Mouse (Mus musculus) liver, adult (tissue): ENCODE results near the gene Pagr1b.
A peak's percentile ranks its signal among the peaks of the same experiment; 100 is the strongest.

Experiments
- GATA4 ChIP-seq: IDR thresholded peaks from 2 replicates; pipeline ENCODE4 v1.6.1; 2014; ENCODE audit warnings: mild to moderate bottlenecking, low read length; ENCODE audit not compliant: insufficient replicate concordance

The Pagr1b gene

GRCm38 (mm10) chr7:127016481-127016485 is at the start of gene Pagr1b:
TSS of gene Pagr1b (minus strand) at chr7:127016484.
- no peak for TF ChIP-seq GATA4

- no peak for TF ChIP-seq GATA4
Observed at GRCm38 (mm10) chr7:127065538-127065937, 49.3 kb upstream of the Pagr1b start.

GRCm38 (mm10) chr7:127055026-127055585 is 38.8 kb upstream of the Pagr1b start:
- no peak for TF ChIP-seq GATA4

GRCm38 (mm10) chr7:127041851-127042672 is 25.8 kb upstream of the Pagr1b start, which contains the start of gene Kif22:
TSS of gene Kif22 (minus strand) at chr7:127042471.
- TF ChIP-seq GATA4: no peak

- no peak for TF ChIP-seq GATA4
Observed at GRCm38 (mm10) chr7:127031244-127031643, 15.0 kb upstream of the Pagr1b start.

- no peak for TF ChIP-seq GATA4
Observed at GRCm38 (mm10) chr7:127030172-127030571, 13.9 kb upstream of the Pagr1b start.

- no peak for TF ChIP-seq GATA4
Observed at GRCm38 (mm10) chr7:127027885-127028284, 11.6 kb upstream of the Pagr1b start.

GRCm38 (mm10) chr7:127026984-127027726 is 10.9 kb upstream of the Pagr1b start, which contains the start of gene Maz:
TSS of gene Maz (minus strand) at chr7:127027037.
- peak; percentile 51; the same call in 1 of the 2 replicates for TF ChIP-seq GATA4

- no peak for TF ChIP-seq GATA4
Observed at GRCm38 (mm10) chr7:127026616-127026983, 10.3 kb upstream of the Pagr1b start.

GRCm38 (mm10) chr7:127026161-127026600 is 9.9 kb upstream of the Pagr1b start:
- TF ChIP-seq GATA4: no peak

- TF ChIP-seq GATA4: no peak
Observed at GRCm38 (mm10) chr7:127025556-127026160, 9.4 kb upstream of the Pagr1b start.

GRCm38 (mm10) chr7:127024755-127025555 is 8.7 kb upstream of the Pagr1b start:
- TF ChIP-seq GATA4: no peak

- no peak for TF ChIP-seq GATA4
Observed at GRCm38 (mm10) chr7:127023896-127024690, 7.8 kb upstream of the Pagr1b start.

- TF ChIP-seq GATA4: no peak
Observed at GRCm38 (mm10) chr7:127023272-127023691, 7.0 kb upstream of the Pagr1b start.
